Mouse (Mus musculus) cortical plate, adult 2 months (tissue): ENCODE measurements around the gene 2900026A02Rik.

Experiments
- CTCF ChIP-seq: fragments of 200-500 bp; IDR thresholded peaks from 2 replicates; pipeline ENCODE4 v1.5.1; 2011; ENCODE audit warnings: mild to moderate bottlenecking, control low read depth, low read length; ENCODE audit not compliant: insufficient read depth; ENCODE audit errors: extremely low read depth
- POLR2A ChIP-seq: fragments of 200-500 bp; IDR thresholded peaks from 2 replicates; pipeline ENCODE4 v1.6.1; 2011; ENCODE audit warnings: mild to moderate bottlenecking, low read length, control low read depth; ENCODE audit not compliant: insufficient read depth; ENCODE audit errors: extremely low read depth

GRCm38 (mm10) chr5:113043531-113043930 lies 177.5 kb downstream of the 2900026A02Rik start:
- TF ChIP-seq CTCF: no peak
- TF ChIP-seq POLR2A: no peak
